Mouse (Mus musculus) urinary bladder, adult 2 months (tissue): ENCODE data around the gene Glrx5. TPM values are rescaled to one million over a fixed set of nuclear protein-coding genes. Genes with fewer than 3 reads are reported as not detected.

ENCODE experiments used
- DNase-seq: peaks from one replicate; pipeline ENCODE4 v3.0.0; 2022; ENCODE audit warnings: low spot score
- polyA plus RNA-seq: library from polyadenylated mRNA; depleted of rRNA; stranded (reverse); fragments of >200 nt; gene quantifications from 2 replicates; pipeline ENCODE4 v1.2.3, GENCODE M21; 2012; rRNA removed

Glrx5 gene
- 47.7 and 53.9 TPM in 2 replicates for polyA plus RNA-seq

GRCm38 (mm10) chr12:105032147-105032831 is at the start of gene Glrx5:
Gene Glrx5 (plus strand): TSS chr12:105032688.
- DNase-seq, result peak; percentile 94

DNA sequence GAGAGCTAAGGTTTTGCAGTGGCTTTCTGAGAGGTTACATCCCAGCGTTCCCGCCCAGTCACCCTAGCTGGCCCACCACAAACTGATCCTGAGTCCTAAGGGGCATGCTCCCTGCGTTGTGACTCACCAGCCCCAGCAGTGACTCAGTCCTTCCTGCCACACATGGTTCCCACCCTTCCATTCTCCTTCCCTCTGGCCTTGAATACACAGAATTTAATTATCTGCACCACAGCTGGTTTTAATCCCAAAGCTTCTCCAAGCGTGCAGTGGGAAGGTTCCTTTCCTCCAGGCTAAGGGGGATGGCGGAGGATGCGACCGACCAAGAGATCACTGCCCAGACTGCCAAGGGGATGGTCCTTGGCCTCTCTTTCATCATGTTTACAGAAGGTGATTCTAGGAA is 49.0 kb upstream of the Glrx5 start:
- DNase-seq, result no peak

DNA sequence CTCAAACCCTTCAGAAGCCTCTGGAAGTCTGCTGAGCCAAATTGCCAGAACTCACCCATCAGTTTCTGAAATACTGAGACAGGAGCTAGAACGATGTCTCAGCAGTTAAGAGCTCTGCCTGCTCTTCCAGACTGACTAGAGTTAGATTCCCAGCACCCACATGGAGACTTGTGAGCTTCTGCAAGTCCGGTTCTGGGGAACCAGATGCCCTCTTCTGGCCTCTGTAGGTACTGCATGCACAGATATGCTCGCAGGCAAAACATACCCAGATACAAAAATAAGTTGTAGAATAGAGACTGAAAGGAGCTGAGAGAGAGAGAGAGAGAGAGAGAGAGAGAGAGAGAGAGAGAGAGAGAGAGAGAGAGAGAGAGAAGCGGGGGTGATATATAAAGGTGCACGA is 47.4 kb upstream of the Glrx5 start:
- DNase-seq, result no peak

GRCm38 (mm10) chr12:104986001-104986400 is 46.5 kb upstream of the Glrx5 start:
- no peak for DNase-seq

- no peak for DNase-seq
Measured at GRCm38 (mm10) chr12:104986781-104987180, 45.7 kb upstream of the Glrx5 start.

DNA sequence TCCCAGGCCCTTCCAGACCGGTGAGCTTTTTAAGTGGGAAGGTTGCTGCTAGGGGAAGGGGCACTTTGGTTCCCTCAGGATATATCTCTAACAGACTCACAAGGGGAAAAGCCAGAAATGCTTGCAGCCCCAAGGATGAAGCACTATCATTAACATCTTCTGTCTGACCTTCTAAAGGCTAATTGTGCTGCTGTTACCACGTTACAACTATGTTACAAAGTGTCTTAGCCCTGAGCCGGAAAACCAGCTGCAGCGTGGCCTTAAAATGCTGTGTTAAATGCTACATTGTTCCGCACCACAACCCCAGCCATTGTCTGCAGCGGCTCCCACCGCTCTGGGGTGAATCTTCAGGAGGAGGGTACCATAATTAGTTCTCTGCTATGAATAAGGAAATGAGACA is 44.6 kb upstream of the Glrx5 start:
- DNase-seq, result no peak

- no peak for DNase-seq
Measured at GRCm38 (mm10) chr12:104990741-104991454, 41.6 kb upstream of the Glrx5 start.

DNA sequence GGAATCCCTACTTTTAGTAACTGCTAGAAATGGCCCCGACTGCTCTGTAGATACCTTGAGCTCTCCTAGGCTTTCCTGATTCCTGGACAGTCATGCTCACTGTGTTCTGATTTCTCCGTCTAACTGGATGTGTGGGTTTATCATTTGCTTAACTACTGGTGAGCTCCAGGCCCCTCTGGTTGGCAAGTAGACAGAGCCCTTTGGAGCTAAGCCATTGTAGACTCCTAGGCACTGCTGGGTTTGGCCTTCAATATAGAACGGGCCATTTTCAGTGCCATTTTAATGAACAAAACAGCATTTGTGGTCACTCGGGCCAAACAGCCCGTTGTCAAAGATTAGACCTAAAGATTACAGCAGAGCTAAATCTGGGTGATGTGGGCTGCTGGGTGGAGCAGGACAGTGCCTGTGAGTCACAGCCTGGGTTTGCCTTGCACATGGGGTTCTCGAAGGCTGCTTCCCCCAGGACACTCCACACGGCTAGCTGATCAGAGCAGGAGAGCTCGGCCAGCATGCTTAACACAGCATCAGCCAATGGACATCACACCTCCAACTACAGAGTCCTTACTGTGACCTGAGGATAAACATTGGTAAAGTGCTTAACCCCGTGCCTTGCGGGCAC is 40.3 kb upstream of the Glrx5 start:
- DNase-seq, result no peak

DNA sequence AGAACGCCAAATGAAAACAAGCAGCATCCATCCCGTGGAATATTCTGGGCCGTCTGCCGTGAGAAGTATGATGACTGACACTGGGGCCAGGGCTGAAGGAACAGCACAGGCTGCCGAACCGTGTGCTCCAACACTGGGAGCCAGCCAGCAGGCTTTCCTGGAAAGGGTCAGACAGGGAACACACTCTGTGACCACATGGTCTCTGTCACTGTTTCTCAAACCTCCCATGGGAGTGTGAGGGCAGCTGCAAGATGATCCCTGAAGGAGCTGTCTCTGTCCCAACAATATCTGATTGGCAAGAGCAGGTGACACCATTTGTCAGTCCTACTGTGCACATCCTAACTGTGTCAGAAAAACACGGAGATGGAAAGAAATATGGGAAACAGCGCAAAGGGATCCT is 39.6 kb upstream of the Glrx5 start:
- DNase-seq, result no peak

DNA sequence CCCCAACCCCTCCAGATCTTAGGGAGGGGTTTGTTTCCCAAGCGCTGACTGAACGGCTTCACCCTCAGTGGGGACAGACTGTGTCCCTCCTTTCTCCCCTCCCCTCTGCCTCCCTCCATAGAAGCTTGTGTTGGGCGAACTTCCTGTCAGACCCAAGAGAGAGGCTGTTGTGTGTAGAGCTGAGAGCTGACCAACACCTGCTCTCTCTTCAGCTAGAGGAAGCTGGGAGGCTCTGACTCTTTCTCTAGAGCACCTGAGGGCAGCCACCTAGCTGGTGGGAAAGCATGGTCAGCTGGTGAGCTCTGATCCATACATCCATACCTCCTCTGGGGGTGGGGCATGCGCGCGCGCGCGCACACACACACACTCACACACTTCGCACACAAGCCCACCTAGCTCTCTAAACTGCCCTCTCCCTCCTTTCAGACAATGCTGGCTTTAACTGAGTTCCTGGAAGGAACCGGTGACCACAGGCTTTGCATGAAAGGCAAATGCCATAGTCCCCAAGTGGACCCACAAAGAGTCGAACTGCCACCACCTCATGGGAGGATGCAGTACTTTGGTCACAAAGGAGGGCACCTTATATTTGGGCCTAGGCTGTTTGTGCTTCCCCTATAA is 37.1 kb upstream of the Glrx5 start:
- no peak for DNase-seq

DNA sequence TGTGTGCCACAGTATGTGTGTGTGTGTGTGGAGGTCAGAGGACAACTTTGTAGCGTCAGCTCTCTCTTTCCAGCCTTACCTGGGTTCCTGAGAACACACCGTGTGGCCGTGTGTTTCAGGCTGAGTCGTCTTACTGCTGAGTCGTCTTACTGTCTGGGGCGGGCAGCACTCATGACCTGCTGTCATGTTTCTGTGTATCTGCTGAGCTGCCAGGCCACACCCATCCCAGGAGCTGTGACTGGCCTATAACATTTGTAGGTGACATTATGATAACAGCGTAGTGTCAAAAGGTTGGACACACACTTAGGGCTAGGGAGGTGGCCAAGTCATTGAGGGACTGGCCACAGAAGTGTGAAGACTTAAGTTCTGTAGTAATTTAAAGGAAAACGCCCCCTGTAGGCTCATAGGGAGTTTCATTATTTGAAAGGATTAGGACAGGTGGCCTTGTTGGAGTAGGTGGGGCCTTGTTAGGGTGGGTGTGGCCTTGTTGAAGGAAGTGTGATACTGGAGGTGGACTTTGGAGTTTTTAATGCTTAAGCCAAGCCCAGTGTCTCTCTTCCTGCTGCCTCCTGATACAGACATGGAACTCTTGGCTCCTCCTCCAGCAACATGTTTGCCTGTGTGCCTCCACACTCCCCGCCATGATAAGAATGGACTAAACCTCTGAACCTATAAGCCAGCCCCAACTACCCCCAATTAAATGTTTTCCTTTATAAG is 36.3 kb upstream of the Glrx5 start:
- DNase-seq, result no peak

DNA sequence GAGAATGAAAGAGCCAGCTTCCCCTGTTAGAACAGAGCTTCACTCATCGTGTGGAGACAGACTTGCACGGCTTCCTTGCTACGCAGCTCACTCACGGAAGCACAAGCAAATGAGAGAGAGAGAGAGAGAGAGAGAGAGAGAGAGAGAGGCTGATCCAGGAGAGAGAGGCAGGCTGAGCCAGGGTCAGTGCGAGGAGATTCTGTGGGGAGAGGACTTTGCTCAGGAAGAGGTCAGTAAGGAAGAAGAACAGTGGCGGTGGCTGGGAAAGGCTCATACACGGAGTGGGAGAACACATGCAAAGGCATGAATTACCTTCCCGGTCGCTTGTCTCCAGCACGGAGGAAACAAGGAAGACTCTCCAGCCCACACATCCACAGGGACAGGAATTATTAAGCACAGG is 35.3 kb upstream of the Glrx5 start:
- DNase-seq, result no peak

- no peak for DNase-seq
Measured at GRCm38 (mm10) chr12:104997641-104998293, 34.7 kb upstream of the Glrx5 start.

DNA sequence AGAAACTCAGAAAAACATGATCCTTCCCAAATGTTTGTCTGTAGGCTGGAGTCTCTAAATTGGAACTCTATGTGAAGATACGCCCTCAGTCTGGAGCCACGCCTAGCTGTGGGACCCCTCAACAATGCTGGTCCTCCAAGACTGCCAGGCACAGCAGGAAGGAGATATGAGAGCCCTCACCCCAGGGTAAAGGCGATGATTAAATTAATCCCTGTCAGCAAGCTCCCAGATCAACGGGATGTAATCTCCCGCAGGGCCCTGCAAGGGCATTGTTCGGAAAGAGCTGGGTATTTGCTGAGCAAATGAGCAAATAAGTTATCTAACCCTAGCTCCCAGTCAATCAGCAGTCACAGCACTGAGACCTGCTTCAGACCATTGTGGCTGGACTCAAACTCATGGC is 33.9 kb upstream of the Glrx5 start:
- DNase-seq, result no peak

DNA sequence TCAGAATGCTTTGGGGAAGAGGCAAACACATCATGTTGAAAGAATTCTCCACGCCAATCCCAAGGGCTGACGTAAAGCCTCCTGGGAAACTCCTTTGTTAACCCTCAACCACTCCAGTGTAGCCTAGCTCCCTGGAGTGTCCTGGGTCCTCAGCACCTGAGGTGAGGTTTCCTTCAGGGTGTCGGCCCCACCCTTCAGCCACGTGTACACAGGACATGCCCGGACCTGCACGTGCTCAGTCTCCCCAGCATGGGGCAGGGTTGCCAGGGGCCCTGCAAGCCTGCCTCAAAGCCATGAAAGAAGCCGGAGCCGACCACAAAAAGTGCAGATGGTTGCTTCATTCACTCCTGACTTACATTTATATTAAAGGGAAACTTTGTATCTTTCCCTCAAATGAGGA is 33.3 kb upstream of the Glrx5 start:
- no peak for DNase-seq

DNA sequence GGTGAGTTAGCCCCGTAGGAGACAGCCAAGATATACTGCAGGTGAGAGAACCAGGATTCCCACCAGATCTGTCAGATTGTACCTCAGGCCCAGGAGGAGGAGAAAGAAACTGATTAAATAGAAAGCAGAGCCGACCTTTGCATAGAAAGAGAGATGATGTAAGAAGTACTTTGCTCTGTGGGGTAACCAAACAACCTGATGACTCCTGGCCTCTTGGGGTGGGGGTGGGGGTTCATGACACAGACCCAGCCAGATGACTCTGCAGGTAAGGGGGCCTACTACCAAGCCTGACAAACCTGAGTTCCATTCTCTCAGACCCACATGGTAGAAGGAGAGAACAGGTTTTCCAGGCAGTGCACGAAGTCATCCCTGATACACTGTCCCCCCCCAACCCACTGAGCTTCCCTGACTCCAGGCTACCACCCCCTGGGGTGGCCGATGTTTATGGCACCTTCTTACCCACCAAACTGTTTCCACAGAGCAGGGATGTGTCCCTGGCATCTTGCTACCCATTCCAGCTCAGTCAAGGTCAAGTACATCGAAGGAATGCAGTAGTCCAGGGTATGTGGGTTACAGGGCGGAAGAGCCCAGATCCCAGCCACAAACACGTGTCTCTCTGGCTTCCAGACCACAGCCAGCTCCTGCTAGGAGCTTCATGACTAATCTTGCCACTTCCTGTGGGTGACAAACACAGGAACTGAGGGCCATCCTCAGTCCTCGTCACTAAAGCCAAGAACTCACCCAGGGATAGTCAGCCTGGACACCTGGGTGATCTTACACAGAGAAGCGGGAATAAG is 31.8 kb upstream of the Glrx5 start:
- no peak for DNase-seq

DNA sequence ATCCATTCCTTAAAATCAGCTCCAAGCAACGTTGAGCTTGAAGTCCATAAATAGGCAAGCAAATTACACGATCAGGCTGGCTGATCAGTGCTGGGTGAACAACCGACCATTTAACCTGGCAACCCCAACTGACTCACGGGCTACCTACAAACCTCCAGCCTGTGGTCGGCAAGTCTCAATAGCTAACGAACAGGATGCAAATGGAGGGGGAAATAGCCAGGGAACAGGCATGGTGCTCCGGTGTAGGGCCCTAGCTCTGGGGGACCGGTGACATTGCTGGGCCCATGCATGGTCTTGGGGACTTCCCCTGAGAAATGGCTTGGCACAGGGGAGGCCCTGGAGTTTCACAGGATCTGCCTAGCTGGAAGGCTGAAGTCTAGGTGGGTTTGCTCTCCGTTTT is 31.2 kb upstream of the Glrx5 start:
- DNase-seq, result no peak

DNA sequence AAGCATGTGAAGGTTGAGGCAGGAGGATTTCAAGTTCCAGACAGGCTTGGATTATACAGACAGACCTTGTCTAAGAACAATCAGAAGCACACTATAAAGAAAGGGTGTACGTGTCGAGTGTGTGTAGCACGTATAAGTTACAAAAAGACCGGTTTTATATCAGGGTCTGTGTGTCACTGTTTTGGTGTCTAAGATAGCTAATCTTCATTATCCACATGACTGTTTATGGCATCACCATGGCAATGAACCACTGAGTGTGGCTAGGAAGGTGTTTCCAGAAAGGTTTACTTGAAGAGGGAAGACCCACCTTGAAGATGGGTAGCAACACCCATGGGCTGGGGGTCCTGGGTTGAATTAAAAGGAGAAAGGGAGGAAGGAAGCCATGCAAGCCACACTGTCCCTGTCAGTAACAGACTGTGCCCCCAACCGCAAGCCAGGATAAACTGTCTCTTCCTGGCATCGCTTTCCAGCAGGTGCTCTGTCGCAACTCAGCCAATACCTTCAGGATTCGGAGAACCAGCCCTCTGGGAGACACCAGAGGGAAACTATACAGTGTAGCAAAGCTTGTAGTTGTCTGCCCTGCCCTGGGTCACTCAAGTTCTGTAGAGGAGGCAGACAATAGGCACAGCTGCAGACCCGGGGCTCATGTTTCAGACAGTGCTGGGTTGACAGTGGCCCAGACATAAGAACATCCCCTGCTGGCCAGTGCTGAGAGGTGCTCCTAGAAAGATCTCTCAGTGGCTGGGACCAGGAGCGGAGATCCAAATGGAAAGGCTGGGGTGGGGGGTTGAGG is 30.0 kb upstream of the Glrx5 start:
- DNase-seq, result no peak

GRCm38 (mm10) chr12:105003158-105003557 is 29.3 kb upstream of the Glrx5 start:
- no peak for DNase-seq

- no peak for DNase-seq
Measured at GRCm38 (mm10) chr12:105003715-105004114, 28.8 kb upstream of the Glrx5 start.
